Mouse (Mus musculus) embryonic facial prominence, embryonic 13.5 days (tissue): Measurements from ENCODE around the gene Ak3. TPM values are rescaled to one million over a fixed set of nuclear protein-coding genes. Genes with fewer than 3 reads are reported as not detected.
A peak's percentile ranks its signal among the peaks of the same experiment; 100 is the strongest.

Experiments used
- ATAC-seq: fragments of 200-750 bp; cut with Nextera tagmentation; 2 replicates; pipeline ENCODE4 v1.8.0; 2017; ENCODE audit warnings: low read depth; ENCODE audit not compliant: insufficient number of reproducible peaks, insufficient read depth, low FRiP score, low TSS enrichment
- H3K27ac ChIP-seq: fragments of 300-500 bp; sonication (generic); 2 replicates; pipeline ENCODE4 v1.5.1; 2015; ENCODE audit warnings: moderate library complexity, mild to moderate bottlenecking, inconsistent platforms
- H3K27me3 ChIP-seq: fragments of 300-500 bp; sonication (generic); 2 replicates; pipeline ENCODE4 v1.6.1; 2015; ENCODE audit warnings: mild to moderate bottlenecking, inconsistent platforms
- H3K36me3 ChIP-seq: fragments of 300-500 bp; sonication (generic); 2 replicates; pipeline ENCODE4 v1.6.1; 2015; ENCODE audit warnings: mild to moderate bottlenecking, inconsistent platforms
- H3K4me1 ChIP-seq: fragments of 300-500 bp; sonication (generic); 2 replicates; pipeline ENCODE4 v1.6.1; 2015; ENCODE audit warnings: inconsistent platforms
- H3K4me2 ChIP-seq: fragments of 300-500 bp; sonication (generic); 2 replicates; pipeline ENCODE4 v1.6.1; 2015; ENCODE audit warnings: moderate library complexity, mild to moderate bottlenecking, inconsistent platforms
- H3K4me3 ChIP-seq: fragments of 300-500 bp; sonication (generic); 2 replicates; pipeline ENCODE4 v1.5.1; 2015; ENCODE audit warnings: mild to moderate bottlenecking, inconsistent platforms
- H3K9ac ChIP-seq: fragments of 300-500 bp; sonication (generic); 2 replicates; pipeline ENCODE4 v1.6.1; 2015; ENCODE audit warnings: mild to moderate bottlenecking, inconsistent platforms
- H3K9me3 ChIP-seq: fragments of 300-500 bp; sonication (generic); 2 replicates; pipeline ENCODE4 v1.6.1; 2016; ENCODE audit warnings: inconsistent platforms
- WGBS: fragments of 180-500 bp; shearing (Covaris S2); methylation state at CpG from one replicate; pipeline ENCODE4 v1.1.7; 2015; ENCODE audit warnings: mixed read lengths; 5-methylcytosine and 5-hydroxymethylcytosine counted together
- polyA plus RNA-seq: library from polyadenylated mRNA; unstranded; fragments of >200 nt; fragmentation: Nextera tagmentation; extraction: Ambion mirVana; gene quantifications from 2 replicates; pipeline ENCODE4 v1.2.1, GENCODE M21; 2015

Gene Ak3
- polyA plus RNA-seq, 1 experiment from 2014 or later, result 68.8 TPM

- no peak overlapping the region for H3K27ac ChIP-seq
- H3K4me2 ChIP-seq, result no peak overlapping the region
- no peak for ATAC-seq
- no peaks in the 10 kb centered on the region for H3K27me3 ChIP-seq
- WGBS, result 80% methylated on average over 5 of the region's 5 CpGs
- no peak overlapping the region for H3K4me3 ChIP-seq
- H3K9ac ChIP-seq, result no peak overlapping the region
- peaks cover 6% of the 10 kb centered on the region; the same call in 1 of the 2 replicates for H3K4me1 ChIP-seq
- H3K9me3 ChIP-seq, result no peaks in the 10 kb centered on the region
- H3K36me3 ChIP-seq, result no peaks in the 10 kb centered on the region
Measured at GRCm38 (mm10) chr19:29058741-29059140, 11.0 kb upstream of the Ak3 start.

GRCm38 (mm10) chr19:29055469-29055868 is 7.7 kb upstream of the Ak3 start:
- H3K4me2 ChIP-seq, result no peak overlapping the region

GRCm38 (mm10) chr19:29054594-29054993 is 6.8 kb upstream of the Ak3 start:
- H3K27me3 ChIP-seq, result no peaks in the 10 kb centered on the region
- no peak overlapping the region for H3K4me3 ChIP-seq
- no peak overlapping the region for H3K9ac ChIP-seq
- no peak overlapping the region for H3K4me2 ChIP-seq
- no peak overlapping the region for H3K27ac ChIP-seq
- no peaks in the 10 kb centered on the region for H3K9me3 ChIP-seq
- 61% methylated on average over 6 of the region's 6 CpGs for WGBS
- no peaks in the 10 kb centered on the region for H3K36me3 ChIP-seq
- ATAC-seq, result no peak
- H3K4me1 ChIP-seq, result 0 out of 2 replicates have a peak, but pooled peaks cover under 1% of the 10 kb centered on the region

More at GRCm38 (mm10) chr19:29055469-29055868, 7.7 kb upstream of the Ak3 start:
- Histone ChIP-seq H3K4me3 (no peak overlapping the region), H3K9me3 (no peaks in the 10 kb centered on the region), H3K9ac (no peak overlapping the region), H3K4me1 (0 out of 2 replicates have a peak, but pooled peaks cover 4% of the 10 kb centered on the region), H3K27ac (no peak overlapping the region), H3K27me3 (no peaks in the 10 kb centered on the region), H3K36me3 (no peaks in the 10 kb centered on the region)
- no peak for ATAC-seq
- 92% methylated on average over 4 of the region's 4 CpGs for WGBS

GRCm38 (mm10) chr19:29052786-29053185 is 5.0 kb upstream of the Ak3 start:
- Histone ChIP-seq H3K27ac (no peak overlapping the region), H3K4me2 (no peak overlapping the region)

GRCm38 (mm10) chr19:29050186-29050980 is 2.6 kb upstream of the Ak3 start:
- H3K4me1 ChIP-seq, result peaks cover 21% of the 10 kb centered on the region
- no peak overlapping the region for H3K27ac ChIP-seq
- ATAC-seq, result no peak
- H3K27me3 ChIP-seq, result no peaks in the 10 kb centered on the region
- no peak overlapping the region for H3K9ac ChIP-seq
- no peaks in the 10 kb centered on the region for H3K9me3 ChIP-seq
- H3K4me3 ChIP-seq, result no peak overlapping the region
- no peaks in the 10 kb centered on the region for H3K36me3 ChIP-seq
- 75% methylated on average over 9 of the region's 9 CpGs for WGBS
- no peak overlapping the region for H3K4me2 ChIP-seq

More at GRCm38 (mm10) chr19:29052786-29053185, 5.0 kb upstream of the Ak3 start:
- no peak overlapping the region for H3K9ac ChIP-seq
- WGBS, result 89% methylated on average over 12 of the region's 12 CpGs
- no peaks in the 10 kb centered on the region for H3K36me3 ChIP-seq
- H3K4me1 ChIP-seq, result peaks cover 13% of the 10 kb centered on the region; the same call in 1 of the 2 replicates
- no peak for ATAC-seq
- no peak overlapping the region for H3K4me3 ChIP-seq
- no peaks in the 10 kb centered on the region for H3K27me3 ChIP-seq
- H3K9me3 ChIP-seq, result no peaks in the 10 kb centered on the region

GRCm38 (mm10) chr19:29049401-29050075 is 1.8 kb upstream of the Ak3 start:
- WGBS, result 65% methylated on average over 12 of the region's 12 CpGs
- Histone ChIP-seq H3K27ac (0 out of 2 replicates have a peak overlapping the region, but pooled peaks have one; percentile 19), H3K9me3 (no peaks in the 10 kb centered on the region), H3K27me3 (no peaks in the 10 kb centered on the region), H3K4me2 (no peak overlapping the region), H3K4me3 (no peak overlapping the region), H3K4me1 (peaks cover 28% of the 10 kb centered on the region), H3K36me3 (no peaks in the 10 kb centered on the region), H3K9ac (no peak overlapping the region)
- no peak for ATAC-seq

- H3K4me1 ChIP-seq, result peaks cover 37% of the 10 kb centered on the region
- H3K4me3 ChIP-seq, result peak overlapping the region; percentile 89
- H3K27ac ChIP-seq, result peak overlapping the region; percentile 90
- ATAC-seq, result no peak
- no peaks in the 10 kb centered on the region for H3K9me3 ChIP-seq
- peak overlapping the region; percentile 89 for H3K9ac ChIP-seq
- WGBS, result 28% methylated on average over 4 of the region's 4 CpGs
- H3K36me3 ChIP-seq, result no peaks in the 10 kb centered on the region
- peak overlapping the region; percentile 72 for H3K4me2 ChIP-seq
- no peaks in the 10 kb centered on the region for H3K27me3 ChIP-seq
Measured at GRCm38 (mm10) chr19:29046961-29047333, 814 bp downstream of the Ak3 start.

GRCm38 (mm10) chr19:29045956-29046650 is 1.7 kb downstream of the Ak3 start:
- peak overlapping the region; percentile 72 for H3K4me2 ChIP-seq
- ATAC-seq, result no peak
- H3K4me1 ChIP-seq, result peaks cover 40% of the 10 kb centered on the region
- H3K27ac ChIP-seq, result peak overlapping the region; percentile 90; the same call in 1 of the 2 replicates
- peak overlapping the region; percentile 89 for H3K4me3 ChIP-seq
- no peaks in the 10 kb centered on the region for H3K36me3 ChIP-seq
- 0 out of 2 replicates have a peak overlapping the region, but pooled peaks have one; percentile 47 for H3K9ac ChIP-seq
- WGBS, result 21% methylated on average over 15 of the region's 15 CpGs
- no peaks in the 10 kb centered on the region for H3K9me3 ChIP-seq
- no peaks in the 10 kb centered on the region for H3K27me3 ChIP-seq

- Histone ChIP-seq H3K9ac (no peak overlapping the region), H3K9me3 (no peaks in the 10 kb centered on the region), H3K27me3 (no peaks in the 10 kb centered on the region), H3K4me2 (peak overlapping the region; percentile 72; the same call in 1 of the 2 replicates), H3K27ac (0 out of 2 replicates have a peak overlapping the region, but pooled peaks have one; percentile 8), H3K36me3 (no peaks in the 10 kb centered on the region), H3K4me3 (no peak overlapping the region), H3K4me1 (peaks cover 40% of the 10 kb centered on the region)
- WGBS, result 47% methylated on average over 4 of the region's 4 CpGs
- ATAC-seq, result no peak
Measured at GRCm38 (mm10) chr19:29045369-29045768, 2.4 kb downstream of the Ak3 start.

- Histone ChIP-seq H3K27ac (no peak overlapping the region), H3K9me3 (no peaks in the 10 kb centered on the region), H3K4me1 (peaks cover 37% of the 10 kb centered on the region), H3K4me2 (no peak overlapping the region), H3K27me3 (no peaks in the 10 kb centered on the region), H3K36me3 (peaks cover 5% of the 10 kb centered on the region), H3K9ac (no peak overlapping the region), H3K4me3 (no peak overlapping the region)
- ATAC-seq, result no peak
- 61% methylated on average over 9 of the region's 9 CpGs for WGBS
Measured at GRCm38 (mm10) chr19:29044353-29044768, 3.4 kb downstream of the Ak3 start.

GRCm38 (mm10) chr19:29042647-29043046 is 5.1 kb downstream of the Ak3 start:
- Histone ChIP-seq H3K27me3 (no peaks in the 10 kb centered on the region), H3K4me3 (no peak overlapping the region), H3K36me3 (peaks cover 11% of the 10 kb centered on the region), H3K4me1 (peaks cover 27% of the 10 kb centered on the region), H3K27ac (no peak overlapping the region), H3K9me3 (no peaks in the 10 kb centered on the region), H3K9ac (no peak overlapping the region), H3K4me2 (no peak overlapping the region)
- no peak for ATAC-seq
- 84% methylated on average over 9 of the region's 9 CpGs for whole genome bisulfite sequencing
